Mouse (Mus musculus) cerebellum, adult 2 months (tissue): ENCODE measurements around the gene C130032M10Rik.

ENCODE experiments used
- CTCF ChIP-seq: fragments of 200-500 bp; IDR thresholded peaks from 2 replicates; pipeline ENCODE4 v1.5.1; 2011; ENCODE audit warnings: low read depth, mild to moderate bottlenecking, control low read depth, low read length, moderate library complexity, borderline replicate concordance; ENCODE audit not compliant: insufficient read depth
- POLR2A ChIP-seq: fragments of 200-500 bp; IDR thresholded peaks from 2 replicates; pipeline ENCODE4 v1.6.1; 2011; ENCODE audit warnings: low read length, control low read depth, borderline replicate concordance; ENCODE audit not compliant: insufficient read depth

DNA sequence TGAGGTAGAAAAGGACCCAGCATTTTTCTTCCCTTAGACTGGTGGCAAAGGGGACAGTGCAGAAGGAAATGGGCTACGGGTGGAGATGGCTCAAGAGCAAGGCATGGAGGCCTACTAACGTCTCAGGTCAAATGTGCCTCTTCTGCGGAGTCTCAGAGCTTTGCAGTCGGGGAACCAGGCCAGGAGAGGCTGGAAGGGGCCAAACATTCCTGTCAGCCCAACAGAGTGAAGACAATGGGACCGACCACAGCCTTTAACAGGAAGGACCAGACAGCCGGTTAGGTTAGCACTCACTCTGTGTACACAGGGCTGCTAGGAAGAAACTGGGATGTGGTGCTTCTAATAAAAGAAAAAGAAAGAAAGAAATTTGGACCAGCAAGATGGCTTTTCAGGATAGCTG lies 34.5 kb downstream of the C130032M10Rik start:
- TF ChIP-seq CTCF (no peak), POLR2A (no peak)
